Mouse (Mus musculus): Measurements from ENCODE around the gene Cblc.

Gene Cblc

GRCm38 (mm10) chr7:19781741-19782140 is 14.9 kb downstream of the Cblc start:
- no peak for DNase-seq

- DNase-seq = no peak
These were observed 16.7 kb downstream of the Cblc start for GRCm38 (mm10) chr7:19779903-19780302.

GRCm38 (mm10) chr7:19778645-19779044 is 18.0 kb downstream of the Cblc start:
- DNase-seq = no peak

GRCm38 (mm10) chr7:19777049-19777723 is 19.4 kb downstream of the Cblc start:
- no peak for DNase-seq

- no peak for DNase-seq
These were observed 24.9 kb downstream of the Cblc start for GRCm38 (mm10) chr7:19771682-19772081.

GRCm38 (mm10) chr7:19770984-19771391 is 25.6 kb downstream of the Cblc start, which contains the start of gene Bcam:
TSS of gene Bcam (minus strand) at chr7:19771016.
- DNase-seq = peak; percentile 73

GRCm38 (mm10) chr7:19770375-19770754 is 26.2 kb downstream of the Cblc start:
- DNase-seq = peak; percentile 87

GRCm38 (mm10) chr7:19769434-19770374 is 26.9 kb downstream of the Cblc start:
- DNase-seq = no peak

- DNase-seq = no peak
These were observed 27.6 kb downstream of the Cblc start for GRCm38 (mm10) chr7:19769001-19769400.

- peak; percentile 49 for DNase-seq
These were observed 28.4 kb downstream of the Cblc start for GRCm38 (mm10) chr7:19768251-19768650.

GRCm38 (mm10) chr7:19764581-19764980 is 32.0 kb downstream of the Cblc start:
- no peak for DNase-seq

- no peak for DNase-seq
These were observed 32.7 kb downstream of the Cblc start for GRCm38 (mm10) chr7:19763829-19764477.

- DNase-seq = no peak
These were observed 34.3 kb downstream of the Cblc start for GRCm38 (mm10) chr7:19762283-19762682.

GRCm38 (mm10) chr7:19760021-19760420 is 36.6 kb downstream of the Cblc start:
- DNase-seq = peak; percentile 46

GRCm38 (mm10) chr7:19758623-19759022 is 38.0 kb downstream of the Cblc start:
- DNase-seq = no peak

GRCm38 (mm10) chr7:19755851-19756786 is 40.5 kb downstream of the Cblc start:
- peak; percentile 63 for DNase-seq

- no peak for DNase-seq
These were observed 41.6 kb downstream of the Cblc start for GRCm38 (mm10) chr7:19755008-19755407.

GRCm38 (mm10) chr7:19754065-19754464 is 42.5 kb downstream of the Cblc start:
- no peak for DNase-seq

GRCm38 (mm10) chr7:19753587-19753986 is 43.0 kb downstream of the Cblc start:
- DNase-seq = no peak

GRCm38 (mm10) chr7:19752652-19753051 is 44.0 kb downstream of the Cblc start:
- DNase-seq = no peak

GRCm38 (mm10) chr7:19751070-19751383 is 45.6 kb downstream of the Cblc start:
- DNase-seq = no peak

Data from kidney, adult 11 months (tissue).